Mouse (Mus musculus) stomach, embryonic 14.5 days (tissue): ENCODE data around the gene Soat1. TPM values are rescaled to one million over a fixed set of nuclear protein-coding genes. Genes with fewer than 3 reads are reported as not detected.

ENCODE experiments used
- ATAC-seq: fragments of 200-750 bp; cut with Nextera tagmentation; 2 replicates; pipeline ENCODE4 v1.8.0; 2017; ENCODE audit warnings: low read depth, moderate TSS enrichment; ENCODE audit not compliant: insufficient number of reproducible peaks, insufficient read depth, low FRiP score
- H3K27ac ChIP-seq: fragments of 300-500 bp; sonication (generic); 2 replicates; pipeline ENCODE4 v1.5.1; 2014; ENCODE audit warnings: mild to moderate bottlenecking, low read length, moderate library complexity, mixed read lengths
- H3K27me3 ChIP-seq: fragments of 300-500 bp; sonication (generic); 2 replicates; pipeline ENCODE4 v1.6.1; 2014; ENCODE audit warnings: low read length, control low read depth, mixed read lengths; ENCODE audit not compliant: control insufficient read depth, insufficient read depth
- H3K36me3 ChIP-seq: fragments of 300-500 bp; sonication (generic); 2 replicates; pipeline ENCODE4 v1.6.1; 2014; ENCODE audit warnings: mild to moderate bottlenecking, control low read depth, low read length, moderate library complexity, mixed read lengths; ENCODE audit not compliant: control insufficient read depth, insufficient read depth
- H3K4me1 ChIP-seq: fragments of 300-500 bp; sonication (generic); 2 replicates; pipeline ENCODE4 v1.6.1; 2014; ENCODE audit warnings: low read length, control low read depth, mixed read lengths; ENCODE audit not compliant: control insufficient read depth, insufficient read depth
- H3K4me2 ChIP-seq: fragments of 300-500 bp; sonication (generic); replicated peaks from 2 replicates; pipeline ENCODE4 v1.6.1; 2014; ENCODE audit warnings: low read depth, low read length, control low read depth
- H3K4me3 ChIP-seq: fragments of 300-500 bp; sonication (generic); 2 replicates; pipeline ENCODE4 v1.5.1; 2014; ENCODE audit warnings: low read depth, low read length, control low read depth
- H3K9ac ChIP-seq: fragments of 300-500 bp; sonication (generic); replicated peaks from 2 replicates; pipeline ENCODE4 v1.6.1; 2014; ENCODE audit warnings: low read depth, mild to moderate bottlenecking, control low read depth, low read length, moderate library complexity, mixed read lengths
- H3K9me3 ChIP-seq: fragments of 300-500 bp; sonication (generic); 2 replicates; pipeline ENCODE4 v1.6.1; 2016; ENCODE audit warnings: low read depth, low read length, control low read depth; ENCODE audit not compliant: control insufficient read depth
- WGBS: fragments of 180-500 bp; shearing (Covaris S2); extraction: QIAGEN DNeasy Blood & Tissue Kit; methylation state at CpG from one replicate; pipeline ENCODE4 v1.1.7; 2014; 5-methylcytosine and 5-hydroxymethylcytosine counted together
- polyA plus RNA-seq: library from polyadenylated mRNA; unstranded; fragments of >200 nt; fragmentation: Nextera tagmentation; extraction: Ambion mirVana; gene quantifications from 2 replicates; pipeline ENCODE4 v1.2.1, GENCODE M21; 2014

Soat1 gene
- polyA plus RNA-seq, 1 experiment from 2014 or later: 51.6 TPM

DNA sequence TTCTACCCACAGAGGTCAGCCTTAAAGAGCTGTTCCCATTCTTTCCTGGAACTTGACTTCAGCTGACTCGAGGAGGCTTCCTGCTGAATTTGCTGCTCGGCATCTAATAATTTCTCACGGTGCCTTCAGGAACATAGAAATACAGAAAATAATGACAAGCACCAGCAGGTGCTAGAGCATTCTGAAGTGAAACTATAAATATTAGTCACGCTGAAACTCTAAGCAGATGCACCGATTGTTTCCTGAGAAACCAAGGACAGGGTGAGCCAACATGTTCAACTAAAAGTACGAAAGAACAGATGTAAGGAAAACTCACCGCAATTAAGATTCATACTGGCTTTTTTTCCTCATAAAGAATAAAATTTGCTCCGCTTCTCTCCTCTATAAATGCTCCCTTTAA is 20.9 kb upstream of the Soat1 start:
- Histone ChIP-seq H3K27me3 (no peaks in the 10 kb centered on the region), H3K27ac (no peak overlapping the region), H3K4me1 (no peaks in the 10 kb centered on the region), H3K4me2 (no peak overlapping the region), H3K36me3 (no peaks in the 10 kb centered on the region), H3K4me3 (no peak overlapping the region), H3K9me3 (no peaks in the 10 kb centered on the region), H3K9ac (no peak overlapping the region)
- 81% methylated on average over 8 of the region's 8 CpGs for WGBS
- ATAC-seq: no peak

DNA sequence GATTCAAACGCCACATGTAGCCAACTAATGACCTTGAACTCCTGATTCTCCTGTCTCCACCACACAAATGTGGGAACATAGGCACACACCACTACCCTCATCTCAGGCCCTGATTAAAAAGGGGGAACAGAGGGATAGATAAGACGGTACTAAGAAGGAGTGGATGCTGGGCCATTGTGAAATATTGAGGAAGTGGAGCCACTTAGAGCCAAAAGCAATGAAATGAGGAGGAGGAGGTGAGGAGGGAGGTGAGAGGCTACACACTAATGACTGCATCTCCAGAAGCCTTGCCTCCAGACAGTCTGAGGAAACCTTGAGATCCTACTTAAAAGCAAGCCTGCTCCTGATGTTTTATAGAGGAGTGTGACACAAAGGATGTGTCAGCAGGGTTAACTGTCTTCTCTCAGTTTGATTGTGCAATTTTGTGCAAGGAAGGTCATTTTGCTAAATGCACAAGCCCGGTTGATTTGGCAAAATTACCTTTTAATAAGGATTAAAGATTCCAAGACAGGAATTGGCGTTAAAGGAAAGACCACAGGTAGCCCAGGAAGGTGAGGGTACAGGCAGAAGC is 17.2 kb upstream of the Soat1 start:
- H3K4me1 ChIP-seq: no peaks in the 10 kb centered on the region
- 69% methylated on average over 4 of the region's 4 CpGs for whole genome bisulfite sequencing
- no peaks in the 10 kb centered on the region for H3K9me3 ChIP-seq
- H3K36me3 ChIP-seq: no peaks in the 10 kb centered on the region
- no peak overlapping the region for H3K4me2 ChIP-seq
- H3K27ac ChIP-seq: no peak overlapping the region
- H3K27me3 ChIP-seq: no peaks in the 10 kb centered on the region
- no peak for ATAC-seq
- H3K4me3 ChIP-seq: no peak overlapping the region
- no peak overlapping the region for H3K9ac ChIP-seq

DNA sequence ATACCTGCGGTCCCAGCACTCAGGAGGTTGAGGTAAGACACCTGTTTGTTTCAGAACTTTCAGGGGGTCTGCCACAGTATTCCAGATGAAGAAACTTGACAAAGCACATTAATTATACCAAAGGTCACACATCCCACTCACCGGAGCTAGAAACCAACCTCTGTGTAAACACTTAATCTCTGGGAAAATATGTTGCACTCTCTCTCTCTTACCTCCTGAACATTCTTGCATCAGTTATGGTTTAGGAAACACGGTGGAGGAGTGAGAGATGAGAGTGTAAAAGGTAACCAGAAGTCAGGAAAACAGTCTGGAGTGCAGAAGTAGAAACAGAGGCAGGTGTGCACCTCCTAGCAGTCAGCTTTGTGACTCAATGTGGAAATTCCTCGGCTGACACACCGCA is 13.9 kb upstream of the Soat1 start:
- H3K4me3 ChIP-seq: no peak overlapping the region
- no peak overlapping the region for H3K9ac ChIP-seq
- no peaks in the 10 kb centered on the region for H3K4me1 ChIP-seq
- 50% methylated on average over 5 of the region's 5 CpGs for WGBS
- H3K4me2 ChIP-seq: no peak overlapping the region
- no peaks in the 10 kb centered on the region for H3K36me3 ChIP-seq
- no peaks in the 10 kb centered on the region for H3K9me3 ChIP-seq
- no peak for ATAC-seq
- no peak overlapping the region for H3K27ac ChIP-seq
- H3K27me3 ChIP-seq: no peaks in the 10 kb centered on the region

DNA sequence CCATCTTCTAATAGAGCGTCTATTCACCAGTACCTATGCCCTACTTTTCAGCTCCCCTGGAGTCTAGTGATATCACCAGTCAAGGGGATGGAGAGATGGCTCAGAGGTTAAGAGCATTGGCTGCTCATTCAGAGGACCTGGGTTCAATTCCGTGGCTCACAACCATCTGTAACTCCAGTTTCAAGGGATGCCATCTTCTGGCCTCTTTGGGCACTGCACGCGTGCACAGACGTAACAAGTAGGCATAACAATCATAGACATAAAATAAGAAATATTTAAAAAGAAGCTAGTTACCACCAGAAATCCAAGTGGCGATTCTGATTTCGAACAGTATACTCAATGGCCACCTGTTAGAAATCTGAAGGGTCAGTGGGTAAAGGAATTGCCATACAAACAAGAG is 13.4 kb upstream of the Soat1 start:
- H3K9ac ChIP-seq: no peak overlapping the region
- no peaks in the 10 kb centered on the region for H3K27me3 ChIP-seq
- no peaks in the 10 kb centered on the region for H3K4me1 ChIP-seq
- 93% methylated on average over 7 of the region's 7 CpGs for WGBS
- no peak for ATAC-seq
- H3K4me3 ChIP-seq: no peak overlapping the region
- no peaks in the 10 kb centered on the region for H3K36me3 ChIP-seq
- no peak overlapping the region for H3K4me2 ChIP-seq
- no peaks in the 10 kb centered on the region for H3K9me3 ChIP-seq
- no peak overlapping the region for H3K27ac ChIP-seq

DNA sequence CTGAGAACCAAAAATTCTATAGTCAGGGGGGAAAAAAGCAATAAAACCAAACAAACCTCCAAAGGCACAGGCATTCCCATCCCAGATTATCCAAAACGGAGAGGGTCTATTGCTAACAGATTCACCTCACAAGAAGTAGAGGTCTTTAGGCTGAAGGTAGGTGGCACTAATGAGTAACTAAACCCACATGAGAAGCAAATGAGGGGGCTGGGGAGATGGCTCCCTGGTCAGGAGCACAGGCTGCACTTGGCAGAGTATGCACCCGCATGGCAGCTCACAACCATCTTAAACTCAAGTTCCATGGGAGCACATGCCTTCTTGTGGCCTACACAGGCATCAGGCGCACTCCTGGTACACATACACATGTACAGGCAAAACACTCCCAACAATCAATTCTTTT is 7.7 kb upstream of the Soat1 start:
- H3K27me3 ChIP-seq: no peaks in the 10 kb centered on the region
- no peak overlapping the region for H3K9ac ChIP-seq
- ATAC-seq: no peak
- H3K4me2 ChIP-seq: no peak overlapping the region
- H3K36me3 ChIP-seq: no peaks in the 10 kb centered on the region
- no peaks in the 10 kb centered on the region for H3K4me1 ChIP-seq
- no peak overlapping the region for H3K27ac ChIP-seq
- WGBS: 89% methylated on average over 3 of the region's 3 CpGs
- H3K9me3 ChIP-seq: no peaks in the 10 kb centered on the region
- no peak overlapping the region for H3K4me3 ChIP-seq

DNA sequence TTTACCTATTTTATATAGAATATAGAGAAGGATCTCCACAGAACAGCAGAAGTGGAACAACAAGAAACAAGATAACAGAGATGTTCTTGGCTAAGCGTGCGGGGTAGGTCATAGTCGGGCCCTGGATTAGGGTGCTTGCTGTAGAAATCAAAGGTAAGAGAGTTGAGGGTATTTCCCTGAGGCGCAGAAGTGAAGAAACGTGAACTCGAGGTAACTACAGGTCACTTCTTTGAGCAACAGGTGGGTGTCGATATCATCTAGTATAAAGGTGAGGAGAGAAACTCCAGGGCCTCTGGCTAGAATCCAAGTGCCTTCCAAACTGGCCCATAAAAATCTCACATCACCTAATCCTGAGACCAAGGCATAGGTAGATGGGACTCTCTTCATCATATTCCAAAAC is 2.4 kb upstream of the Soat1 start:
- Histone ChIP-seq H3K27me3 (no peaks in the 10 kb centered on the region), H3K4me3 (no peak overlapping the region), H3K4me1 (0 out of 2 replicates have a peak, but pooled peaks cover 4% of the 10 kb centered on the region), H3K9me3 (no peaks in the 10 kb centered on the region), H3K9ac (no peak overlapping the region), H3K27ac (no peak overlapping the region), H3K36me3 (no peaks in the 10 kb centered on the region), H3K4me2 (no peak overlapping the region)
- WGBS: 49% methylated on average over 7 of the region's 7 CpGs
- ATAC-seq: no peak

DNA sequence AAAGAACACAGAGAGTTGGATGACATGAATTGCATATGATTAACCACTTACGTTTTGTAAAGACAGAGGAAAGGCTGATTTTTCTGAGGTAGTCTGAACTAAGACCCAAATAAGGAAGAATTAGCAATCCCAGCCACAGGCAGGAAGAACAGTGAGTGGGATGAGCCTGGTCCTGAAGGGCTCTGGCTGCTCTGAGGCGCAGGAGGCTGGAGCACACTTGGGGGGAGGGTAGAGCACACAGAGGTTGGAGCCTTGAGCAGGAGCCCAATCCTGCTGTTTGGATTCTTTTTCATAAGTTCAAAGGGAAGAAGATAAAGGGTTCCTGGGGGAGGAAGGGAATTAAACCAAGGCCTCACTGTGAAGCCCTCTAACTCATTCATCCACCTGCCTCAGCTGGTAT is 1.9 kb upstream of the Soat1 start:
- Histone ChIP-seq H3K4me3 (no peak overlapping the region), H3K27me3 (no peaks in the 10 kb centered on the region), H3K9ac (no peak overlapping the region), H3K4me2 (no peak overlapping the region), H3K36me3 (no peaks in the 10 kb centered on the region), H3K27ac (no peak overlapping the region), H3K4me1 (0 out of 2 replicates have a peak, but pooled peaks cover 4% of the 10 kb centered on the region), H3K9me3 (no peaks in the 10 kb centered on the region)
- no peak for ATAC-seq
- 34% methylated on average over 2 of the region's 2 CpGs for WGBS

DNA sequence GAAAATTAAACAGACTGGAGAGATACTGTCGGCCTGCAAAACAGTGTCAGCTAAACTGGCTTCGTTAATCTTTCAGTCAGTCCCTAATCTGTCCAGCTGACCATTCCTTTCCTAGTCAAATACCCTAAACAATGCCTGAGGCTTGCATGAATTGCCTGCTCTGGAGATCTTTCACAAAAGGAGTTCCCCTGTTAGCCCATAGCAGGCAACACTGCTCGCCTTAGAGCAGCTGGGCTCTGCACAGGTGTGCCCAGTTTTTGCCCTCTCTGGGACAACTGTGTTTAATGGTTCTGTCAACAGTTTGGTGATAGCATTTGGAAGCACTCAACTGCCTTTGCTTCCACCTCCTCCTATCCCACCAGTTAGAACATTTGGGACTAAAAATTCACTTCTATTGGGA is 723 bp upstream of the Soat1 start:
- no peak overlapping the region for H3K4me3 ChIP-seq
- WGBS: 58% methylated on average over 3 of the region's 3 CpGs
- H3K36me3 ChIP-seq: no peaks in the 10 kb centered on the region
- H3K27me3 ChIP-seq: no peaks in the 10 kb centered on the region
- no peak overlapping the region for H3K9ac ChIP-seq
- H3K4me2 ChIP-seq: no peak overlapping the region
- H3K4me1 ChIP-seq: 0 out of 2 replicates have a peak, but pooled peaks cover 4% of the 10 kb centered on the region
- no peak overlapping the region; the same call in 1 of the 2 replicates for H3K27ac ChIP-seq
- no peak for ATAC-seq
- H3K9me3 ChIP-seq: no peaks in the 10 kb centered on the region

DNA sequence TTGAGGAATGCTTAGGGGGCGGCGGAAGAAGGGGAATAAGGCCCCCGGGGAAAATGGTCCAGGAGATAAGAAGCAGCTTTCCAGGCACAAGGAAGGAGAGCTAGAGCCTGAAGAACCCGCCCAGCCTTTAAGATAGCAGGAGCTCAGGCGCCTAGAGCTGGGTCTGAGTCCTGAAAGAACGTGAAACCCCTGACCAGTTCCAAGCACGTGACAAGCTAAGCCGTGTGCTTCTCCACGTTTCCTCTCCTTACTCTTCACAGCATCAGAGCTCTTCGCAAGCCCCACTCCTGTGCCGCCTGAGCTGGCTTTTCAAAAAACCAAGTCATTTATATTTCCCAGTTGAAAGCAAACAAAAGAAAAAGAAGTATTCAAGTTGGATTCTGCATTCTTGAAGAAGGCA is 1.1 kb downstream of the Soat1 start:
- ATAC-seq: no peak
- Histone ChIP-seq H3K4me3 (peak overlapping the region; percentile 52), H3K9me3 (no peaks in the 10 kb centered on the region), H3K4me2 (peak overlapping the region; percentile 68), H3K36me3 (no peaks in the 10 kb centered on the region), H3K27ac (peak overlapping the region; percentile 71; the same call in 1 of the 2 replicates), H3K4me1 (0 out of 2 replicates have a peak, but pooled peaks cover 4% of the 10 kb centered on the region), H3K9ac (no peak overlapping the region; the same call in 1 of the 2 replicates), H3K27me3 (no peaks in the 10 kb centered on the region)
- 3% methylated on average over 11 of the region's 11 CpGs for WGBS
